Mouse (Mus musculus): Measurements from ENCODE around the gene Tgds.

DNA sequence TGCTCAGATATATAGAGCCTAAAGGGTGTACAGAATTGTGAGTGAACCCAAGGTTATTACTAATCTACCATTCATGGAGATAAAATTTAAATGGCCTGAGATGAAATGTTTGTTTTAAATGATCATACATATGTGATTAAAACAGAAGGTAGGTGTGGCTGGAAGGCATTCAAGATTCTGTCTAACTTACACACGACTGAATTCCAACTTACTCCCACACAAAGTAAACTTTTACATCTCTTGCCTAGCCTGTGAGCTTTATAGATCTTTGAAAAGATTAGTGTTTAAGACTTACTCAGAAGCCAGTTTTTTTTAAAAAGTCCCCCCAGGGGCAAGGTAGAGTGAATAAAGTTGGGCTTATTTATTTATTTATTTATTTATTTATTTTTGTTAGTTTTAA lies 46.7 kb upstream of the Tgds start:
- no peak for TF ChIP-seq CTCF (IDR thresholded peaks at IDR 0.05; ENCODE audit: low read depth)
- no peak for TF ChIP-seq EP300 (IDR thresholded peaks at IDR 0.05; ENCODE audit: low read depth)

Measured in liver, postnatal 0 days (tissue).